Mouse (Mus musculus): ENCODE measurements around the gene Pde2a.

Gene Pde2a

GRCm38 (mm10) chr7:101403831-101404230 is 17.7 kb upstream of the Pde2a start:
- DNase-seq (ENCODE audit: low read depth, low spot score), result no peak

GRCm38 (mm10) chr7:101410267-101410936 is 11.1 kb upstream of the Pde2a start, which contains the start of gene Gm45837:
Gm45837 (plus strand) TSS chr7:101410886.
- DNase-seq (ENCODE audit: low read depth, low spot score), result no peak

GRCm38 (mm10) chr7:101412796-101413195 is 8.7 kb upstream of the Pde2a start:
- peak; percentile 60 for DNase-seq (ENCODE audit: low read depth, low spot score)

DNA sequence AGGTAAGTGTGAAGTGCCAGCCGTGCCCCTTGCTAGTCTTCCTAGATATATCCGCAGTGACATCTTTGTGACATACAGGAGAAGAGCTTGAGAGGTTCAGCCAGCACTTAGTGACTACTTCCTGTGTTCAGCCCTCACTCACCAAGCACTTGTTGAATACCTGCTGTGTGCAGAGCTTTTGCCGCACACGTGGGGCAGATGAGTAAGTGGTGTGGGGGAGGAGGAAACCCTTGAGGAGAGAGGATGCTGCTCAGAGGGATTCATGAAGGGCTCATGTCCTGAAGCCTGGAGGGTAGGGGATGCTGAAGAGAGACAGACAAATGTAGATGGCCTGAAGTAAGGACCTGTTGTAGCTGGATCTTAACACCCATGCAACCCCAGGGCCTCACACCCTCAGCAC is 7.3 kb upstream of the Pde2a start:
- no peak for DNase-seq (ENCODE audit: low read depth, low spot score)

- no peak for DNase-seq (ENCODE audit: low read depth, low spot score)
Observed at GRCm38 (mm10) chr7:101414661-101415511, 6.6 kb upstream of the Pde2a start.

DNA sequence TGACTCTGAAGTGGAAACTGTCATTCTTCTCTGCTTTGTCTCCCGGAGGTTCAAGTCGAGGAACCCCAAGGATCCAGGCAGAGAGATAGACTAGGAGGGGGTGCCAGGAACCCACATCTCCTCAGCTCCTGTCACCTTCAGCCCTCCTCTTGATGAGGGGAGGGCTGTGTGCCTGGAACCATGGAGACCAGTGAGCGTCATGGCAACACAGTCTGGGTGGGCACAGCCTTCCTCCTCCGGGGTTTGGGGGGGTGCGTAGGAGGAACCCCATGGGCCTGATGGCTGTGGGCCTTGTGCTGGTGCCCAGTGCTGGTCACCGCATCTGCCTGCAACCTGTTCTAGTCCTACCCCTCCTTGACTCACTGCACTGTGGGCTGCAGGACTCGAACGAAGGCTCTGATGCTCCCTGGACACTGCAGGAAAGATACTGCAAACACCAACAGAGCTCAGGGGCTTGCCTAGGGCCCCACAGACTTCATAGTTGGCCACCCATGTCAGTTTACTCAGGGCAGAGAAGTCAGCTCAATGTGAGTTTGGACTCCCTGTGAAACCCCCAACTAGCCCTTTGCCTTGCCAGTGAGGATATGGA is 5.9 kb upstream of the Pde2a start:
- no peak for DNase-seq (ENCODE audit: low read depth, low spot score)

DNA sequence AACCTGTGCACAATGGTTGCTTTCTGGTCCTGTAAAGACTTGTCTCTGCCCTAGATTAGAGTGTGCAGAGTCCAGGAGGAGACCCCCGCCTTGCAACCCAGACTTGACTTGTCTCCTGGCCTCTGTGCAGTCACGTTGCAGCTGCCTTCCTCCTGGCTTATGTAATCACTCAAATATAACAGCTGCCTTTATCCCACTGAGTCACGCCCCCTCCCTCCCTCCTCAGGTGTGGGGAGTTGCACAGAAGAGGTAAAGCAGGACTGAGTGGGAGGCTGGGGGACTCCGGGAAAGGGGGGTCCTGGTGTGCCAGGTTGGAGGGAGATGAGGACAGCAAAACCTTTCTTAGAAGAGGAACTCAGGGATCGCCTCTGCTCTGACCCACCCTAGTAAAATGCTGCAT is 5.1 kb upstream of the Pde2a start:
- no peak for DNase-seq (ENCODE audit: low read depth, low spot score)

DNA sequence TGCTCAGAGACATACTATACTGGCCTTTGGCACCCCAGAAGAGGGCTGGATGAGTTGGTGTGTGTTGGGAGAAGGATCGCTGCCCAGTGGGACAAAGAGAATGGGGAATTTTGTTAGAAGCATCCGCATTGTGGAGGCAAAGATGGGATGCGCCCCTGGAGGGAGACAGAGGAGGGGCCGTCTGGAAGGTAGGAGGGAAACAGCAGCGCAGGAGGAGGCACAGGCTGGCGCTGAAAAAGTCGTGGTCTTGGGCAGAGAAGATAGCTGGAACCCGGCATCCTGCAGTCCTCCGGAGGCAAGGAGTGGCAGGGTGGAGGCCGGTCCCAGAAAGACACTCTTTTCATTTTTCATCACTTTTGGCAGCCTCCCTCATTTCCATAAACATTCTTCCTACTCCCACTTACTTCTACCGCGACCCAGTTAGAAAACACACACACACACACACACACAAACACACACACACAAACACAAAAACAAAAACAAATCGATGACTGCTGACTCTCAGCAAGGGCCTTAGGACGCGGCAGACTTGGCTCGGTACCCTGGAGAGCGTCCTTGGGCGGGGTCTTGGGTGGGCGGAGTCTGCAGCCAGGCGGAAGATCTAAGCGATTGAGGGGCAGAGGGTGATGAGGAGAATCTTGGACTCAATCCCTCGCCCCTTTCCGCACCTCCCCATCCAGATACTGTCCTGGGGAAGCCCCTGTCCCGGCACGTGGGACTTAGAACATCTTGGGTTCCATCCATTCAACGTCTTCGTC is 2.3 kb upstream of the Pde2a start:
- no peak for DNase-seq (ENCODE audit: low read depth, low spot score)

DNA sequence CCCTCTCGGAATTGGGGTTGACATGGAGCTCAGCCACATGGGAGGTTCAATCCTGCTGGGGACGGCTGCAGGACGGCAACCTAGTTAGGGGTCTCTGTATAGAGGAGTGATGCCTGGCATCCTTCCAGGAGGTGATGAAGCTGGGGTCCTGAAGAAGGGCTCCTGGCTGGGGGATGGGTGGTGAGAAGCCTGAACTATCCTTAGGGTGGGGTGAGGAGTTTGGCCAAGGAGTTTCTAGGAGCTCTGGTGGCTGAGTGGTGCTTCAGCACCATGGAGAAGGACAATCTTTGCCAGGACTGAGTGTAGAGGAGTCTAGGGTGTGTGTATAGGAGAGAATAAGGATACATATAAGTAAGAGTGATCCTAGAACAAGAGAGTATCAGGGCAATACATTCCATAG is 578 bp downstream of the Pde2a start:
- no peak for DNase-seq (ENCODE audit: low read depth, low spot score)

DNA sequence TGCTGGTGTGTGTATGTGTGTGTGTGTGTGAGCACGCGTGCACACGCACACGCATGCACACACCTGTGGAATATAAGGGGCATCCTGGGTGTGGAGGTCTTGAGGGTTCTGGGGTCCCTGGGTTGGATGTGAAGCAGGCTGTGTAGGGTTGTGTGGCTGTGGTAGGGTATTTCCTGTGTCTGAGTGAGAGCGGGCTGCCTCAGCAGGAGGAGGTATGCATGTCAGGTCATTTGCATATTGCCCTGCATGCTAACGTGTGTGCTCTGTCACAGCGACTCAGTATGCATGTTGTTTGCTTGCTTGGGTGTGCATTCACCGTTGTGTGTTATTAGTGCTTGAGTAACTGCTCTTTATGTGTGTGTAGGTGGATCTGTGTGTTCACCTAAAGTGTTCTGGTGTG is 1.2 kb downstream of the Pde2a start:
- no peak for DNase-seq (ENCODE audit: low read depth, low spot score)

DNA sequence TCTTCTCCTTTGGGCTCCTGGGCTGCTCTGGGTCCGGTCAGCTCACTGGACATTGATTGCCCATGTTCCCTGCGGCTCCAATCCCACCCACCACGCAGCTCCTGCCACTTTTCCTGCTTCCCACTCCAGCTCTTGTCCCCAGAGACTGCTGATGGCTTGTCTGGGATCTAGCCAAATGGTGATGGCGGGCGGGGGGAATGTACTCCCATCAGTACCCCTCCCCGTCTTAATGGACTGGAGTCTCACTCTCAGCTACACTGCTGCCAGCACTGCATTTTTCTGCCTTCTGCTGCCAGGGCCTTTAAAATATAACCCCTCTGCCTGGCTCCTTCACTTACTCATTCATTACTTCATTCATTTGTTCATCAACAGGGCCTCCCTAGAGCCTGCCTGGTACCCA is 2.5 kb downstream of the Pde2a start:
- DNase-seq (ENCODE audit: low read depth, low spot score), result no peak

DNA sequence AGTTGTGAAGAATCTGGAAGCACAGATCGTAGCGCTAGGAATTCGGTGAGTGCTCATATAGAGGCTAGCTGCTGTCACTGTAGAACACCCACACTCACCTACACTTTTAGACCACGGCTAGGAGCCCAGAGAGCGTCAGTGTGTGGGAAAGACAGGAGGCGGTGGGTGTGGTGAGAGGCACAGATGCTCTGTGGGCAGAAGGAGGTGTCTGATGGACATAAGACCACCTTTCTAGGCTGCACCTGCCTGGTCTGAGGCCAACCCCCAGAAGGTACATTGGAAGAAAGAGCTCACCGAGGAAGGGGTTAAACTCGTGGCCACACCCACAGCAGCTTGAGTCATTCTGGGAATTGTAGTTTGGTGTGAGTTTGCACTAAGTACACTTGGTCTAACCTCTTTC is 5.2 kb downstream of the Pde2a start:
- no peak for DNase-seq (ENCODE audit: low read depth, low spot score)

DNA sequence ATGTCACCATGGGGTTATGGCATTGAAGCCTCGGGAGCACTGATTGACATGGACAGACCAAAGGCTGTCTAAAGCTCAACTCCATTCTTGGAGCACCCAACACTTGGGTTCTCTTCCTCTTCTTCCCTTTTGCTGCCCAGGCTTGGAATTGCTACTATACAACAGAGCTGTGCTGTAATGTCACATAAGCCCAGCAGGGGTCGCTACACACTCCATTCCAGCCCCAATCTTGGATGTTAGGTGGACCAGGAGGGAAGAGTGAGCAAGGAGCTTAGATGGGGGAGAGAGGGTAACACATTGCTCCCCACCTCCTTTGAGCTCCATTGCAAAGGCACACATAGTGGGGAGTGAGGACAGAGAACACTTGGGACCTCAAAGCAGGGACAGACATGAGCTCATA is 6.2 kb downstream of the Pde2a start:
- no peak for DNase-seq (ENCODE audit: low read depth, low spot score)

DNA sequence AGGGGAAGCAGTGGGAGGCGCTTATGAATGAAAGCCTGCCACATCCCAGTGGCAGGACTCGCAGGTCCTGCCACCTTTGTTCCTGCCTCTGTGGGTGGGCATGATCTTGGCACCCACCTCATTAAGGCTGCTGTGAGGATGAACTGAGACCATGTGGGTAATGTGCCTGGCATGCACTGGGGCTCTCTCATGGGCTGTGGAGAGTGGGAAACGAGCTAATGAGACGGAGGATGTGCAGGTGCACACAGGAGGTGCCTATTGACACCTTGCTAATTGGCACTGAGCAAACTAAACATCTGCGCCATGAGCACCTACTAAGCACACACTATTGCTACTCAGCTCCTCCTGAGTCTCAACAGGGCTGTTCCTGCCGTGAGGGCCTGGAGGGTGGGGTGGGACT is 13.5 kb downstream of the Pde2a start:
- DNase-seq (ENCODE audit: low read depth, low spot score), result no peak

DNA sequence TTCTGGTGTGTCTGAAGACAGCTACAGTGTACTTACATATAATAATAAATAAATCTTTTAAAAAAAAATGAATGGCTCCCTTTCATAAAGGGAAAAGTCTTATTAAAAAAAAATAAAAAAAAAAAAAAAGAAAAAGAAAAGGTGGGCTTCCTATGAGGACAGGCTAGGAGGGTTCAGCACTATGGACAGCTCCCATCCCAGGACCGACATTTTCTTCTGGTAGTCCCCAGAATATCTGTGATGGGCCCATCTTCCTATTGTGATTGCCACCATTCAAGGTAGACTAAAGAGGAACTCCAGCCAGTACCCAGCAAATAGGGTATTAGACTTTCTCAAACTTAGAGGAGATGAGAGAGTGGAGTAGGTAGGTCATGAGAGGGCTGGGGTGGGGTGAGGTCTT is 16.4 kb downstream of the Pde2a start:
- DNase-seq (ENCODE audit: low read depth, low spot score), result no peak

DNA sequence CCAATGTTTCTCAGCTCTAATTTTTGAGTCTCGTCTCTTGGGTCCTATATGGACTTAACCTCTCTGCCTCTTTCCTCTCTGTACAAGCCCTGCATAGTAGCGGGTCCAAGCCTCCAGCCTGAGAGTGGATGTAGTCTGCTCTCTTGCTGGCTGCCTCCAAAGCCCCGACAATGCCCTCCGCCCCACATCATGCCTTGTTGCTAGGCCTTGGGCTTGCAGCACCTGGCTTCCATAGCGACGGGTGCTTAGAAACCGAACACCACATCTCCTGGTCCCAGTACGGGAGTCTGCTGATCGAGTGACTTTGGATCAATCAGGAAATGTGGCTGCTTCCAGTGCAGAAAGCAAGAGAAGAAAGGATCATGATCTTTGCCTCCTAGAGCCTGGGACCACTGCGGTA is 21.6 kb downstream of the Pde2a start:
- no peak for DNase-seq (ENCODE audit: low read depth, low spot score)

- no peak for DNase-seq (ENCODE audit: low read depth, low spot score)
Observed at GRCm38 (mm10) chr7:101444211-101444610, 22.7 kb downstream of the Pde2a start.

DNA sequence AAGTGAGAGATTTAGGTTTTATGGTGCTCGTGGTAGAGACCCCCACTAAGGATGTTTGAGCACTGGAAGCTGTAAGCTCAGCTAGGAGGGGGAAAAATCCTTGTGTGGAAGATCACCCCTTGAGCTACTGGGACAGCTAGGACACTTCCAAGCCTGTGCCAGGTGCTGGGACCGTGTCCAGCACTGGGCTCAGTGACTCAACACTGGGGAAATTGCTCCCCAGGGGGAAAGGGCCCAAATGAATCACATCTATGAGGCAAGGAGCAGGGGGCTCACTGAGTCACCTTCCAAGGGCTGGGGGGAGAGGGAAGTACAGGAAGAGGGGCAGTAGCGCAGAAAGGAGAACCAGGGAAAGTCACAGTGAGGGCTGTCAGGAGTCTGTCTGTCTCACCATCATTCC is 28.4 kb downstream of the Pde2a start:
- no peak for DNase-seq (ENCODE audit: low read depth, low spot score)

GRCm38 (mm10) chr7:101450422-101451401 is 29.2 kb downstream of the Pde2a start:
- DNase-seq (ENCODE audit: low read depth, low spot score), result peak; percentile 15

DNA sequence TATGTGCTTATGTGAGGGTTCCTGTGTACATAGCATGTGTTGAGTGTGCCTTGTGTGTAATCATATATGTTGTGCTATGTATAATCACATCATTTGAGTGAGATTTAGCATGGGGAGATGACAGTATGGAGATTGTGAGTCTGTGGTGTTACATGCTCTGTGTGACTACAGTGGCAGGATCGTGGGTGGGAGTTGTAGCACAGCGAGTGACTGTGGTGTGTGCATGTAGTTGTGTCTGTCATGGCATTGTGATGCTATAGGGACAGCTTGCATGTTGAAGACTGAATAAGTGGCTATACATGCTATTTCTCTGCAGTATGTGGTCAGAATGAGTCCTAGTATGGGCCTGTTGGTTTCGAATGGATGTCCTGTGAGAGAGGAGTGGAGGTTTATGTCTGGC is 31.2 kb downstream of the Pde2a start:
- no peak for DNase-seq (ENCODE audit: low read depth, low spot score)

GRCm38 (mm10) chr7:101453296-101453695 is 31.8 kb downstream of the Pde2a start:
- no peak for DNase-seq (ENCODE audit: low read depth, low spot score)
